Mouse (Mus musculus): Measurements from ENCODE around the gene Ano9.

GRCm38 (mm10) chr7:141144650-141145049, 27.0 kb upstream of the Ano9 start:
- no peak for TF ChIP-seq TCF12 (IDR thresholded peaks at IDR 0.05; ENCODE audit: insufficient read depth, poor library complexity, severe bottlenecking)
- TF ChIP-seq USF1 (IDR thresholded peaks at IDR 0.05; ENCODE audit: low read depth): no peak
- no peak for TF ChIP-seq POLR2A (IDR thresholded peaks at IDR 0.05; ENCODE audit: insufficient read length, low read depth)
